Mouse (Mus musculus): ENCODE results near the gene Psmf1. TPM values are rescaled to one million over a fixed set of nuclear protein-coding genes. Genes with fewer than 3 reads are reported as not detected.

Psmf1 gene
- polyA plus RNA-seq (2015; fragmentation: Nextera tagmentation; extraction: Ambion mirVana): 58.3 and 60.5 TPM in 2 replicates

DNA sequence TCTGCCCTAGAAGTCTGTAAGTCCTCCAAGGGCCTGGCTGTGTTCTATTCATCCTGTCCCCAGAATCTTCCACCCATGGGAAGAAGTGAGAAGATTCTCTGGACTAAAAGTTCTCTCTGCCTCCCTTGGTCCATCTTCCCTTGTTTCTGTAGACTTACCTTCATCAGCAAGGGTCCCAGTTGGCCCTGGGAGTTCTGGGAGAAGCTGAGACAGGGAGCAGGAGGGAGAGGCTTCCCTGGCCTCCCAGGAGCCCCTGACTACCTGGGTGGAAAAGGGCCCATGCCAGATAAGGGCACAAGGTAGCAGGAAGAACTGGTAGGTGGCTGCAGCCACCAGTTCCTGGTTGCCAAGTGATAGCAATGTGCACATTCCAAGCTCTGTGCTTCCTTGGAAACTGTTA is at the start of gene Psmf1:
TSS of gene Psmf1 (minus strand) at position 342 of the 400 bp plus-strand sequence.
- no peak within 1 kb of the TSS for H3K27ac ChIP-seq (replicated peaks)
- H3K27me3 ChIP-seq (replicated peaks): no peaks in the 10 kb centered on the region
- H3K36me3 ChIP-seq: no peaks in the 10 kb centered on the region; the same call in 1 of the 2 replicates
- no peak within 1 kb of the TSS for H3K4me3 ChIP-seq (replicated peaks)
- ATAC-seq (ENCODE audit: low FRiP score): no peak
- H3K9ac ChIP-seq (replicated peaks): no peak within 1 kb of the TSS
- no peaks in the 10 kb centered on the region for H3K9me3 ChIP-seq (replicated peaks)
- peaks cover 32% of the 10 kb centered on the region for H3K4me1 ChIP-seq
- no peak within 1 kb of the TSS for H3K4me2 ChIP-seq

DNA sequence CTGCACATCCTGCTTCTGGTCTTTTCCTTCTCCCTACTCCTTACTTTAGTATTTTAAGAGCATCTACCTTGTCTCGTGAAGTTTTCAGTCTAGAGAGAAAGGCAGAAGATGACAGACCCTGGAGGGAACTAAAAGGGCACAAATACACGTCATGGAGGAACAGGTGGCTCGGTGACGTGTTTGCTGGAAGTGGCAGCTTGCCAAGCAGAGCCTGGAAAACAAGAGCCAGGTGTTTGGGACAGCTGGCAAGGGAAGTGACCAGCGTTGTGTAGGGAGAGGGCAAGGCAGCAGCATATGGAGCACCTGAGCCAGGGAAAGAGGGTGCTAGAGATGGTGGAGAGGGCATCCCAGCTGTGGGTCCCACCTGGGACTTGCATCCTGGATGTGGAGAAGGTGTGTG is 47.2 kb upstream of the Psmf1 start:
- Histone ChIP-seq H3K4me3 (replicated peaks) (no peak overlapping the region), H3K9me3 (replicated peaks) (no peaks in the 10 kb centered on the region), H3K4me1 (no peaks in the 10 kb centered on the region), H3K36me3 (no peaks in the 10 kb centered on the region), H3K27ac (replicated peaks) (no peak overlapping the region), H3K4me2 (no peak overlapping the region), H3K27me3 (replicated peaks) (no peaks in the 10 kb centered on the region), H3K9ac (replicated peaks) (no peak overlapping the region)
- 58% methylated on average over 5 of the region's 5 CpGs for WGBS
- ATAC-seq (ENCODE audit: low FRiP score): no peak

DNA sequence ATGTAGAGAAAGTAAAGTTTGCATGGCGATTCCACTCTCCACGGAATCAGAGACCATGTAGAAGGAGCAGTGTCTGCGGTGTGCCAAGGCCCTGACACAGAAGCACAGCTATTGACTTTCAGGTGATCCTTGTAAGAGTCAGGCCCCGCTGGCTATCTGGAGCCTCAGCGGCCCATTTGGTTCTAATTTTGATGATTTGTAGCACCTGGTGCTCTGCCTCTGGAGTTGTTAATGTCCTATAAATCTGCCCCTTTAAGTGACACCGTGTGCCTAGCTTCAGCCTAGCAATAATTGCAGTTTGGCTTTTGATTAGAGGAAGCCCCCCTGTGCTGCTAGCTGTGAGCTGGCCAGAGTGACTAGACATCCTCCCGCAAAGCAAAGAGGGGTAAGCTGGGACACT is 46.2 kb upstream of the Psmf1 start:
- no peak overlapping the region for H3K27ac ChIP-seq (replicated peaks)
- ATAC-seq (ENCODE audit: low FRiP score): no peak

DNA sequence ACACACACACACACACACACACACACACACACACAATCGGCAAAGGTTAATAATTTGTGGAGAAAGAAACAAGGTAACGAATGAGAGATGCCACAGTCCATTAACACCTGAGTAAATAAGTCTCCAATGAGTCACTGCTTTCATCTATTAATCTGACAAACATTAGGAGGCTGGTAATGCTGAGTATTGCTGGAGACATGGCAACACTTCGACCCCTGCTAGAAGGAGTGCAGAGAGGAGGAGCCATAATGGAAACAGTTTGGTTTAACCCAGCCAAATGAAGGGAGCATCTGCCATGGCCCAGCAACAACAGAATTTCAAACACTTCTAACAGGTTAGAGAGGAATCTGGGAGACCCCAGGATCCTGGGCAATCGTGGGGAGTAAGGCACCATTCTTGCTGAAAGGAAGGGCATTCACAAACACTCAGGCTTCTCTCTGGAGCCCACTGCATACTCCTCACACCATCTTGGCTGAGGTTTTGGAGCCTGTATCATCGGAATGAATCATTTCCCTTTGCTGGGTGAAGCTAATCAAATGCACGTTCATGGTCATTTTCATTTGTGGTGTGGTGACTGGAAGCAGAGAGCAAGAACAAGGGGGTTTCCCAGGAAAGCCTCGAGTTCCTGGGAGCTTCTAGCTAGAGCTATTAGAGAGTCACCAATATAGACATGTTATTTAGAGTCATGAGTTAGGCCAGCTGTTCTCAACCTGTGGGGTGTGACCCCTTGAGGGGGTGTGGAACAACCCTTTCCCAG is 44.4 kb upstream of the Psmf1 start:
- H3K36me3 ChIP-seq: no peaks in the 10 kb centered on the region
- H3K9me3 ChIP-seq (replicated peaks): no peaks in the 10 kb centered on the region
- H3K27me3 ChIP-seq (replicated peaks): no peaks in the 10 kb centered on the region
- no peak overlapping the region for H3K9ac ChIP-seq (replicated peaks)
- H3K4me3 ChIP-seq (replicated peaks): no peak overlapping the region
- no peak overlapping the region for H3K27ac ChIP-seq (replicated peaks)
- WGBS: 80% methylated on average over 7 of the region's 7 CpGs
- no peak overlapping the region for H3K4me2 ChIP-seq
- H3K4me1 ChIP-seq: no peaks in the 10 kb centered on the region
- no peak for ATAC-seq (ENCODE audit: low FRiP score)

More for the DNA sequence above, 46.2 kb upstream of the Psmf1 start:
- no peak overlapping the region for H3K9ac ChIP-seq (replicated peaks)
- H3K27me3 ChIP-seq (replicated peaks): no peaks in the 10 kb centered on the region
- 40% methylated on average over 7 of the region's 7 CpGs for whole genome bisulfite sequencing
- no peaks in the 10 kb centered on the region for H3K4me1 ChIP-seq
- H3K4me2 ChIP-seq: no peak overlapping the region
- H3K4me3 ChIP-seq (replicated peaks): no peak overlapping the region
- no peaks in the 10 kb centered on the region for H3K36me3 ChIP-seq
- no peaks in the 10 kb centered on the region for H3K9me3 ChIP-seq (replicated peaks)

DNA sequence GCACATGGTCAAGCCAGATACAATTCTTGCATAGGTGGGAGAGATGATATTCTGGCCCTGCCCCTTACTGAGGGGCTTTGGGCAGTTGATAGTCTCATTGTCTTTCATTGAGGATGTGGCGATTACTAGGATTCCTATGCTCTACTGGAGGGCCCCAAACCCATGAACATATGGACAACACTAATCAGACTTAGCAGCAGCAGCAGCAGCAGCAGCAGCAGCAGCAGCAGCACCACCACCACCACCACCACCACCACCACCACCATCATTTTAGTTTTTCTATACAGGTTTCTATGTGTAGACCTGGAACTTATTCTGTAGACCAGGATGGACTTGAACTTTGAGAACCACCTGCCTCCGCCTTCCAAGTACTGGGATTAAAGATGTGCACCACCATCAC is 39.5 kb upstream of the Psmf1 start:
- Histone ChIP-seq H3K36me3 (no peaks in the 10 kb centered on the region), H3K9ac (replicated peaks) (no peak overlapping the region), H3K9me3 (replicated peaks) (no peaks in the 10 kb centered on the region), H3K4me3 (replicated peaks) (no peak overlapping the region), H3K27me3 (replicated peaks) (no peaks in the 10 kb centered on the region), H3K27ac (replicated peaks) (no peak overlapping the region), H3K4me2 (no peak overlapping the region), H3K4me1 (no peaks in the 10 kb centered on the region)
- no peak for ATAC-seq (ENCODE audit: low FRiP score)
- WGBS: 87% methylated on average over 2 of the region's 2 CpGs

DNA sequence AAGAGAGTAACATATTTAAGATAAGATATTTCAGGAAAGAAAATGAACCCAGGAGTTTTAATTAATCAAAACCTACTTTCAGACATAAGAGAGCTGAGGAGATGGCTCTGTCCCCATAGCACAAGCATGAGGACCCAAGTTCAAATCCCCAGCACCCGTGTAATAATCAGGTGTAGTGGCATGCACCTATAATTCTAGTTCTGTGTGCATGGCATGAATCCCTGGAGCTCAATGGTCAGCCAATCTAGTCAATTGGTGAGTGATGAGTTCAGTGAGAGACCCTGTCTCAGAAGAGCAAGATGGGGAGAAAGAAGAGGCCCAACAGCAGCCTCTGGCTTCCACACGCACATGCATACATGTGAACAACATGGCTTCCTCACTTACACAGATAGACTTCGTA is 33.4 kb upstream of the Psmf1 start:
- Histone ChIP-seq H3K4me2 (no peak overlapping the region), H3K4me3 (replicated peaks) (no peak overlapping the region), H3K9ac (replicated peaks) (no peak overlapping the region), H3K9me3 (replicated peaks) (no peaks in the 10 kb centered on the region), H3K4me1 (no peaks in the 10 kb centered on the region), H3K36me3 (no peaks in the 10 kb centered on the region), H3K27me3 (replicated peaks) (no peaks in the 10 kb centered on the region), H3K27ac (replicated peaks) (no peak overlapping the region)
- no peak for ATAC-seq (ENCODE audit: low FRiP score)
- 89% methylated on average over 3 of the region's 3 CpGs for WGBS

DNA sequence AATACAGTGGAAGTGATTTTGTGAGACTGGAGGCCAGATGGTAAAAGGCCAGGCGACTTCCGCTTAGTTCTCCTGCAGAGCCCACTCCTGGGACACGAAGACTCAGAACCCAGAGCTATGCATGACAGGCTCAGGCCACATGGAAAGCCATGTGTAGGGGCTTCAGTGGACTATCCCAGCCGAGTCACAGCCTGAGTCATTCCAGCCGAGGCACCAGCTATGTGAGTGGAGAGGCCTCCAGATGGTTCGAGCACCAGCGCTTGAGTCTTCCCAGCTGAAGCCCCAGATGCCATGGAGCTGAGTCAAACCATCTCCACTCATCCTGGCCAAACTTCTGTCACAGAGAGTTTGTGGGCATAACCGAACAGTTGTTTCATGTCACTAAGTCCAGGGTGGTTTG is 29.5 kb upstream of the Psmf1 start:
- Histone ChIP-seq H3K4me3 (replicated peaks) (no peak overlapping the region), H3K9ac (replicated peaks) (no peak overlapping the region), H3K27ac (replicated peaks) (no peak overlapping the region), H3K27me3 (replicated peaks) (no peaks in the 10 kb centered on the region), H3K4me2 (no peak overlapping the region), H3K36me3 (no peaks in the 10 kb centered on the region), H3K4me1 (no peaks in the 10 kb centered on the region), H3K9me3 (replicated peaks) (no peaks in the 10 kb centered on the region)
- 92% methylated on average over 8 of the region's 8 CpGs for WGBS
- no peak for ATAC-seq (ENCODE audit: low FRiP score)

DNA sequence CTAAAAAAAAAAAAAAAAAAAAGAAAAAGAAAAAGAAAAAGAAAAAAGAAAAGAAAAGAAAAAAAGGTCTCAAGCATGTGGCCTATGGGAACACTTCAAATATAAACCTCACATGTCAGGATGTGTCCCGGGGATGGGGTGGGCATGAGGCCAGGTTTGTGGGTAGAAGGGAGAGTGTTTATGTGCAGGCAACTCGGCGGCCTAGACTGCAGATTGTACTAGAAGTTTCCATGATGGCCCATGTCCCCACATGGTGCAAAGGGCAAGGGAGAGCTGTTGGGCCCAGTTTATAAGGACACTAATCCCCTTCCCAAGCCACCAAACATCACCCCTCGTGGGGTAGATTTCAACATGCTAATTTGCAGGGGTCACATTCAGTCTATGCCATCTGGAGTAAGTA is 28.2 kb upstream of the Psmf1 start:
- no peak for ATAC-seq (ENCODE audit: low FRiP score)
- no peaks in the 10 kb centered on the region for H3K4me1 ChIP-seq
- no peaks in the 10 kb centered on the region for H3K36me3 ChIP-seq
- H3K9ac ChIP-seq (replicated peaks): no peak overlapping the region
- H3K4me3 ChIP-seq (replicated peaks): no peak overlapping the region
- H3K27ac ChIP-seq (replicated peaks): no peak overlapping the region
- H3K4me2 ChIP-seq: no peak overlapping the region
- H3K9me3 ChIP-seq (replicated peaks): no peaks in the 10 kb centered on the region
- 93% methylated on average over 4 of the region's 4 CpGs for WGBS
- no peaks in the 10 kb centered on the region for H3K27me3 ChIP-seq (replicated peaks)

DNA sequence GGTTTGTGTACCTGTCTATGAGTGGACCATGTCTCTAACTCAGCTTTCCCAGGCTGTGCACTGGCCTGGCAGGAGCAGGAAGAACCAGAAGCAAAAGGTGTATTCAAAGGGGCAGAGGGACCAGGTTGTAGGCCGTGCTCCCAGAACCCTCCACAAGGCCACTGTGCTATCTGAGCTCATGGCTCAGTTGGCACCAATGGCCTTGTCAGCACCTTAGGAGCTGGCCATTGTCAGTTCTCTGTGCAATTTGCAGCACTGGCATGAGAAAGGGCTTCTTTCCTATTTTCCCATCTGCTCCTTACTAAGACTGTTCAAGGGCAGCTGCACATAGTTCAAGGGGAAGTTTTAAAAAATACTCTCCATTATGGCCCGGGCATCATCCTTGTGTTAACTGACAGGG is 20.6 kb upstream of the Psmf1 start:
- no peak for ATAC-seq (ENCODE audit: low FRiP score)
- Histone ChIP-seq H3K9me3 (replicated peaks) (no peaks in the 10 kb centered on the region), H3K4me1 (0 out of 2 replicates have a peak, but pooled peaks cover 4% of the 10 kb centered on the region), H3K9ac (replicated peaks) (no peak overlapping the region), H3K36me3 (no peaks in the 10 kb centered on the region), H3K4me3 (replicated peaks) (no peak overlapping the region), H3K4me2 (no peak overlapping the region), H3K27ac (replicated peaks) (no peak overlapping the region), H3K27me3 (replicated peaks) (no peaks in the 10 kb centered on the region)
- 93% methylated on average over 2 of the region's 2 CpGs for WGBS

DNA sequence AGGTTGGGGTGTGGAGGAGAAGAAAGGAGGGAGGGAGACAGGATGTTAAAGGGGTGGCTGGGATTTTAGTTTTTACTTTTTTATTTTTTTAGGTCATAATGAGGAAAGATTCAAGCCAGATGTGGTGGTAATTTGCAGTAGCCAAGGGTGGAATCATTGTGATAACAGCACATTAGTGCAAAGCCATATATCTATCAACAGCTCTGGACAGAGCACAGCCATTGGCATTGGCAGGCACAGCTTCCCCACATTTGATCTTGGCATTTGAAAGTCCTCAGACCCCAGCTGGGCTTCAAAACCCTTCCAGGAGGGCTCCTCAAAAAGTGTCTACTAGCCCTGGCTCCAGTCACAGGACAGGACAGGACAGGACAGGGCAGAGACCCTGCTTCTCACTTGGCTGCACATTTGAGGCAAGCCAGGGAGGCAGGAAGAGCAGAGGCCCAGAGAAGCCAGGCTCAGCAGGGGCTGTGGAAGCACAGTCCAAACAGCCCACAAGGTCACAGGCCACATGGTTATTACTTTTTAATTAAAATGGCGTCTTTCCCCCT is 14.9 kb upstream of the Psmf1 start:
- H3K4me2 ChIP-seq: no peak overlapping the region
- no peaks in the 10 kb centered on the region for H3K27me3 ChIP-seq (replicated peaks)
- no peak overlapping the region for H3K4me3 ChIP-seq (replicated peaks)
- no peaks in the 10 kb centered on the region for H3K9me3 ChIP-seq (replicated peaks)
- H3K9ac ChIP-seq (replicated peaks): no peak overlapping the region
- H3K27ac ChIP-seq (replicated peaks): no peak overlapping the region
- WGBS: 64% methylated on average over 1 of the region's 1 CpGs
- no peaks in the 10 kb centered on the region for H3K36me3 ChIP-seq
- ATAC-seq (ENCODE audit: low FRiP score): no peak
- no peaks in the 10 kb centered on the region for H3K4me1 ChIP-seq

DNA sequence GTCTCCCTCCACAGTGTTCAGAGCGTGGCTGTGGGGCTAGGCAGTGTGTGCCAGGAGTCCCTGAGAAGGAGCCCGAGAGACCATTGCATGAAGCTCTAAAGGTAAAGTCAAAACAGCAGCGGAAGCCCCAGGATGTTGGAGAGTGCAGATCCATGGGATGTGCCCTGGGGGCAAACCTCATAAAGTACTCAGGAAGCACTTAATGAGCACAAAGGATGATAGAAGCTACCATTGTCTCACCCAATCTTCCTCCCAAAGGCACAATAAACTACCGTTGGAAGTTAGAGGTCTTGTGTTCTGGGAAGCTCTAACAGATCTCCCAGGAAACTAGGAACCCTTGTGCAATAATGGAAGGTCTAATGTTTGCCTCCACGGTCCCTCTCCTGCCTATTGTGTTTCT is 13.5 kb upstream of the Psmf1 start:
- no peak overlapping the region for H3K27ac ChIP-seq (replicated peaks)
- 25% methylated on average over 5 of the region's 5 CpGs for WGBS
- no peak for ATAC-seq (ENCODE audit: low FRiP score)
- H3K4me3 ChIP-seq (replicated peaks): no peak overlapping the region
- no peaks in the 10 kb centered on the region for H3K36me3 ChIP-seq
- H3K27me3 ChIP-seq (replicated peaks): no peaks in the 10 kb centered on the region
- no peak overlapping the region for H3K4me2 ChIP-seq
- no peaks in the 10 kb centered on the region for H3K4me1 ChIP-seq
- no peaks in the 10 kb centered on the region for H3K9me3 ChIP-seq (replicated peaks)
- H3K9ac ChIP-seq (replicated peaks): no peak overlapping the region

DNA sequence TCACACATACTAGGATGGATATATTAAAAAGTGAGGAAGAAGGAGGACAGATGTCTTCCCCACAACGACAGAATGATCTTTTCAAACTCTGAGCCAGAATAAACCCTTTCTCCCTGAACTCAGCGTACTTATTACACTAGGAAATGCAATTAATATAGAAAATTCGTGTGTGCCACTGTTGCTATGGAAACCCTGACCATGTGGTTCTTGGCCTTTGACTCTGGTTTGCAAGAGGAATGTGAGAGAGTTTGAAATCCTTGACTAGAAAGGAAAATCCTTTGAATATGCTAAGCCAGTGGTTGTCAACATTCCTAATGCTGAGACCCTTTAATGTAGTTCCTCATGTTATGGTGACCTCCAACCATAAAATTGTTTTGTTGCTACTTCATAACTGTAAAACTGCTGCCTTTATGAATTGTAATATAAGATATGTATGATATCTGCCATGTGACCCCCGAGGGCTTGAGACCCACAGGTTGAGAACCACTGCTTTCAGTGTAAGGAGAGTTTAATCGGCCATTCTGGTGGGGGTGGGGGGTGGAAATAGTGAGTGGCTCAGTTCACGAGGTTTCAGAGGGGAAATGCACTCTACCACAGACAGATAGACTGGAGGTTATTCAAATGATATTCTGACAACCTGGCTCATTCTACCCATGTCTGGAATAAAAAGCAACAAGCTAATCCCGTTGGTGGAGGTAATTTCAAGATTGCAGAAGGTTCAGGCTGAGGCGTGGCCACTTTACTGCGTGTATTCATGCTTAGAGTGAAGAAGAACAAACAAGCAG is 12.5 kb upstream of the Psmf1 start:
- H3K4me3 ChIP-seq (replicated peaks): no peak overlapping the region
- H3K9me3 ChIP-seq (replicated peaks): no peaks in the 10 kb centered on the region
- H3K27ac ChIP-seq (replicated peaks): no peak overlapping the region
- no peak overlapping the region for H3K9ac ChIP-seq (replicated peaks)
- WGBS: 53% methylated on average over 9 of the region's 9 CpGs
- no peaks in the 10 kb centered on the region for H3K4me1 ChIP-seq
- no peak overlapping the region for H3K4me2 ChIP-seq
- no peaks in the 10 kb centered on the region for H3K36me3 ChIP-seq
- no peak for ATAC-seq (ENCODE audit: low FRiP score)
- H3K27me3 ChIP-seq (replicated peaks): no peaks in the 10 kb centered on the region

Measured in neural tube, embryonic 15.5 days (tissue).